Mouse (Mus musculus): ENCODE data around the gene Chst1. TPM values are rescaled to one million over a fixed set of nuclear protein-coding genes. Genes with fewer than 3 reads are reported as not detected.

The Chst1 gene
- total RNA-seq, 1 experiment from 2014 or later = 9.6 TPM

Small RNA genes lying within 50 kb of the gene (microRNA-seq; reads per million reads assigned to microRNA genes)
- gene Mir7221 = 0 reads per million in 2 experiments
- 0 reads per million in 2 experiments for gene Mir7222

Other genes with a start within 250 kb of the Chst1 start
- 117 and 129 TPM in 2 replicates for gene Pex16, start 225.0 kb upstream of the Chst1 start, total RNA-seq (2021)
- gene Large2, start 224.8 kb upstream of the Chst1 start, total RNA-seq (2021) = 1.6 and 2.7 TPM in 2 replicates
- 9.6 and 9.7 TPM in 2 replicates for gene 1700029I15Rik, start 217.2 kb upstream of the Chst1 start, total RNA-seq (2021)
- 21.2 and 22.8 TPM in 2 replicates for gene Mapk8ip1, start 198.4 kb upstream of the Chst1 start, total RNA-seq (2021)
- 31.8 and 37.3 TPM in 2 replicates for gene Cry2, start 165.7 kb upstream of the Chst1 start, total RNA-seq (2021)
- gene Slc35c1, start 139.2 kb upstream of the Chst1 start, total RNA-seq (2021) = 15.6 and 19.5 TPM in 2 replicates

Measured in adrenal gland, postnatal 14 days (tissue).